In genomic region chr10:93376457-93376941, GRCm38 (mm10) we compare ENCODE assay signal across 12 mouse cellular contexts.
DNase-seq lines count a peak whose midpoint lies in the region; ATAC-seq lines count a peak whose summit lies in the region.
"Had no signal": no experiment of that assay in that cellular context is flagged by ENCODE, and none has a peak within 500 bp of the region (broad histone marks: within the 10 kb centered on the region; RNA-seq: fewer than 3 reads in every experiment).

No protein-coding gene starts in this region.

- no peaks in the 10 kb centered on the region for H3K36me3 ChIP-seq in kidney, embryonic 14.5 days (ENCODE audit: control insufficient read depth, insufficient read depth, low read length)
- H3K36me3 ChIP-seq in forebrain, embryonic 16.5 days (ENCODE audit: control insufficient read depth, insufficient read depth) = no peaks in the 10 kb centered on the region
- H3K36me3 ChIP-seq: midbrain, embryonic 12.5 days; stomach, embryonic 15.5 days had no signal

- no peak for ATAC-seq in kidney, embryonic 14.5 days (ENCODE audit: low FRiP score, low TSS enrichment)
- ATAC-seq in forebrain, embryonic 16.5 days = no peak

- H3K4me3 ChIP-seq in kidney, embryonic 14.5 days (ENCODE audit: low read length) = no peak overlapping the region
- no peak overlapping the region for H3K4me3 ChIP-seq in forebrain, embryonic 16.5 days (replicated peaks; ENCODE audit: low read length)
- H3K4me3 ChIP-seq: midbrain, embryonic 12.5 days; stomach, embryonic 15.5 days had no signal

- peak overlapping the region; percentile 63; the same call in 1 of the 2 replicates for H3K27ac ChIP-seq in kidney, embryonic 14.5 days (ENCODE audit: low read depth, low read length)
- H3K27ac ChIP-seq in forebrain, embryonic 16.5 days (ENCODE audit: low read length) = no peak overlapping the region
- H3K27ac ChIP-seq: midbrain, embryonic 12.5 days had no signal

- no peaks in the 10 kb centered on the region for H3K4me1 ChIP-seq in kidney, embryonic 14.5 days (ENCODE audit: control insufficient read depth, insufficient read depth, low read length)
- peaks cover 15% of the 10 kb centered on the region for H3K4me1 ChIP-seq in forebrain, embryonic 16.5 days (replicated peaks; ENCODE audit: control insufficient read depth, insufficient read depth, low read length)

- no peak overlapping the region for H3K9ac ChIP-seq in kidney, embryonic 14.5 days (ENCODE audit: low read depth, low read length)
- no peak overlapping the region for H3K9ac ChIP-seq in forebrain, embryonic 16.5 days (replicated peaks; ENCODE audit: low read depth, low read length)
- H3K9ac ChIP-seq: midbrain, embryonic 12.5 days; stomach, embryonic 15.5 days had no signal

- 73% methylated on average over 7 of the region's 7 CpGs for WGBS in kidney, embryonic 14.5 days
- 85% methylated on average over 7 of the region's 7 CpGs for WGBS in forebrain, embryonic 16.5 days

- intact Hi-C loops in heart, postnatal 14 days (cut with DNase I) = loop anchor here (1.0 kb wide), 1 partner anchor 40 kb away; no protein-coding TSS in a partner anchor

- no peaks in the 10 kb centered on the region for H3K27me3 ChIP-seq in kidney, embryonic 14.5 days (ENCODE audit: control insufficient read depth, insufficient read depth, low read length)
- no peaks in the 10 kb centered on the region for H3K27me3 ChIP-seq in forebrain, embryonic 16.5 days (replicated peaks; ENCODE audit: control insufficient read depth, insufficient read depth, low read length)
- H3K27me3 ChIP-seq: midbrain, embryonic 12.5 days; stomach, embryonic 15.5 days had no signal

- H3K4me2 ChIP-seq in kidney, embryonic 14.5 days (replicated peaks; ENCODE audit: low read depth, low read length) = no peak overlapping the region
- no peak overlapping the region for H3K4me2 ChIP-seq in forebrain, embryonic 16.5 days (ENCODE audit: low read length)
- H3K4me2 ChIP-seq: midbrain, embryonic 12.5 days; stomach, embryonic 15.5 days had no signal

- no peaks in the 10 kb centered on the region for H3K9me3 ChIP-seq in kidney, embryonic 14.5 days (ENCODE audit: control insufficient read depth, low read length)
- no peaks in the 10 kb centered on the region for H3K9me3 ChIP-seq in forebrain, embryonic 16.5 days (ENCODE audit: control insufficient read depth, low read length)
- H3K9me3 ChIP-seq: midbrain, embryonic 12.5 days; stomach, embryonic 15.5 days had no signal

- DNase-seq in heart, adult 11 months = peak; percentile 98
- DNase-seq in heart, postnatal 14 days = no peak
- peak; percentile 58 to 80 for DNase-seq in heart, adult 9 months (ENCODE audit: low spot score in 2 of 2)
- DNase-seq in lung, postnatal 4 days = peak; percentile 38 to 57
- no peak for DNase-seq in spleen, adult 18-20 months
- DNase-seq in adrenal gland, postnatal 14 days = no peak
- DNase-seq: cerebellum, adult 11 months; gastrocnemius, postnatal 14 days had no signal

Comparison
In these comparisons a context has a peak if more than half of its experiments do, and no peak if none do; other contexts are left out.
1. DNase-seq: peak in heart, adult 11 months (single experiment), heart, adult 9 months (2 of 2) and lung, postnatal 4 days (2 of 2); none in heart, postnatal 14 days (0 of 2), spleen, adult 18-20 months (0 of 2) and adrenal gland, postnatal 14 days (single experiment).